Mouse (Mus musculus) embryonic fibroblast, embryonic 13.5 days (primary cell): ENCODE measurements around the gene Man1a2.

Experiments
- CTCF ChIP-seq: IDR thresholded peaks from 2 replicates; pipeline ENCODE4 v1.5.1; 2011; ENCODE audit warnings: mild to moderate bottlenecking, control low read depth, low read length, moderate library complexity, borderline replicate concordance; ENCODE audit not compliant: insufficient read depth
- POLR2A ChIP-seq: IDR thresholded peaks from 2 replicates; pipeline ENCODE4 v1.6.1; 2011; ENCODE audit warnings: low read depth, mild to moderate bottlenecking, control low read depth, low read length, moderate library complexity

DNA sequence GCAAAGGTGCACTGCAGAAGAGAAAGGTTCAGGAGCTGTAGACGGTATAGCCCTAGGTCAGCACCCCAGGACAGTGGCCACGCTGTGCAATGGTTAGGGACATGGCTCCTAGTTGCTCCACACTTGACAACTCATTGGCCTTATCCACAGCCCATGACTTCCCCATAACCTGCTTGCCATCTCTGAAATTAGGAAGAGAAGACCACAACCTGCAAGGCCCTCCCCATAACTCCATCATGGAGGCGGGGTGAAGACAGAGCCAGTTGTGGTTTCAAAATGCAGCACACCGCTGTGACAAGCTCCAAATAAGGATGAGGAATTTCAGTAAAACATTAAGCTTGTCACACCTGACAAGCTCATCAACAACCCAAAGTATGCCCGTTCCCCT lies 169.6 kb downstream of the Man1a2 start:
- no peak for TF ChIP-seq POLR2A
- no peak for TF ChIP-seq CTCF
